Mouse (Mus musculus) cortical plate, adult 2 months (tissue): Measurements from ENCODE around the gene Cdk17.

Experiments
- CTCF ChIP-seq: fragments of 200-500 bp; IDR thresholded peaks from 2 replicates; pipeline ENCODE4 v1.5.1; 2011; ENCODE audit warnings: mild to moderate bottlenecking, control low read depth, low read length; ENCODE audit not compliant: insufficient read depth; ENCODE audit errors: extremely low read depth
- POLR2A ChIP-seq: fragments of 200-500 bp; IDR thresholded peaks from 2 replicates; pipeline ENCODE4 v1.6.1; 2011; ENCODE audit warnings: mild to moderate bottlenecking, low read length, control low read depth; ENCODE audit not compliant: insufficient read depth; ENCODE audit errors: extremely low read depth

DNA sequence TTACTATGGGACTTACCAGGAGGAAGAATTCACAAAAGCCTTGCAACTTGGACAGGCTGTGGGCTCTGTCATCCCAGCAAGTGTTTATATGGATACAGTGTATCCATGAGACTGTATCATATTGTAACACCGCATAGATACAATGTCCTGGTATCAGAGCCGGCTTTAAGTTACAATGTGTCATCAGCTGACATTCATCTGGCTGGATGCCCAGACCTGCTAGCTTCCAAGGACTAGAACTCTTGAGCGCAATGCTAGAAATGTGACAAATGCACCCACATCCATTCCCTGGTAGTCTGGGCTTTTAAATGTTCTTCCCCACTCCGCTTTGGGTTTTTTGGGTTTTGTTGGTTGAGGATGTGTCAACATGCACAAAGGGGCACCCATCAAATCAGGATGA is 127.7 kb downstream of the Cdk17 start:
- TF ChIP-seq CTCF (no peak), POLR2A (no peak)
